Mouse (Mus musculus) brain, embryonic 14.5 days (tissue): ENCODE data around the gene Chchd6.

Experiments
- CTCF ChIP-seq: fragments of 200-500 bp; IDR thresholded peaks from 2 replicates; pipeline ENCODE4 v1.5.1; 2012; ENCODE audit warnings: inconsistent platforms, mild to moderate bottlenecking, moderate library complexity, borderline replicate concordance; ENCODE audit not compliant: insufficient read depth, insufficient read length; ENCODE audit errors: extremely low read depth
- POLR2A ChIP-seq: fragments of 200-500 bp; IDR thresholded peaks from 2 replicates; pipeline ENCODE4 v1.6.1; 2012; ENCODE audit warnings: mild to moderate bottlenecking, inconsistent platforms, borderline replicate concordance; ENCODE audit not compliant: poor library complexity, insufficient read depth, insufficient read length, severe bottlenecking; ENCODE audit errors: extremely low read depth

GRCm38 (mm10) chr6:89350520-89350919, 244.9 kb downstream of the Chchd6 start:
- TF ChIP-seq POLR2A (no peak), CTCF (no peak)
